ENCODE assay signal across 13 mouse cellular contexts in the genomic region with DNA sequence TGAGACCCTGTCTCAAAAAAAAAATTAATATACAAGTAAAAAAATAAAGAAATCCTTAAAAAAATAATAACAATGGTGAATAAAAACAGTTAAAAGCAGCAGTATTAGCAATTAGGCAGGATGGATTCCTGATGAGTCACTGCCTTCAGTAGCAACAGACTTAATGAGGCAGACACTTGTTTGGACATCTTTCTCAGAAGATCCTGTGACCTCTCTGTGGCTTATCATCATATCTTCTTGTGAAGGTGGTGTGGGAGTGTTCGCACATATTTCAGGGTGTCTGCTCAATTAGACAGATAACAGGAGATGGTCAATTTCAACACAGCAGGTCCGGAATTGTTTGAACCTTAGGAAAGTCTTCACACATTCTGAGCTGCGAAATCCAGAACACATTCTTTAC.
"Had no signal": no experiment of that assay in that cellular context is flagged by ENCODE, and none has a peak within 500 bp of the region (broad histone marks: within the 10 kb centered on the region; RNA-seq: fewer than 3 reads in every experiment).

No protein-coding gene starts in this region.

- ATAC-seq: intestine, embryonic 16.5 days had no signal

- H3K4me2 ChIP-seq: kidney, embryonic 15.5 days; limb, embryonic 13.5 days; midbrain, embryonic 12.5 days; neural tube, embryonic 15.5 days had no signal

- H3K4me1 ChIP-seq: kidney, embryonic 15.5 days; limb, embryonic 13.5 days; midbrain, embryonic 12.5 days; neural tube, embryonic 15.5 days had no signal

- H3K27me3 ChIP-seq: kidney, embryonic 15.5 days; limb, embryonic 13.5 days; midbrain, embryonic 12.5 days; neural tube, embryonic 15.5 days had no signal

- DNase-seq: kidney, adult 2 months; kidney, postnatal 14 days; left cerebral cortex, postnatal 4 days; lung, adult 18-20 months; right cerebral cortex, adult 18-20 months; thymus, adult 18-20 months; thymus, postnatal 14 days had no signal

- H3K36me3 ChIP-seq: kidney, embryonic 15.5 days; limb, embryonic 13.5 days; midbrain, embryonic 12.5 days; neural tube, embryonic 15.5 days had no signal

- H3K9me3 ChIP-seq: kidney, embryonic 15.5 days; limb, embryonic 13.5 days; midbrain, embryonic 12.5 days; neural tube, embryonic 15.5 days had no signal

- H3K4me3 ChIP-seq: kidney, embryonic 15.5 days; limb, embryonic 13.5 days; midbrain, embryonic 12.5 days; myocyte; neural tube, embryonic 15.5 days had no signal

- H3K27ac ChIP-seq: kidney, embryonic 15.5 days; limb, embryonic 13.5 days; midbrain, embryonic 12.5 days; neural tube, embryonic 15.5 days had no signal

- H3K9ac ChIP-seq: kidney, embryonic 15.5 days; limb, embryonic 13.5 days; midbrain, embryonic 12.5 days; neural tube, embryonic 15.5 days had no signal
